ENCODE assay signal across 1 mouse cellular context in the genomic region with DNA sequence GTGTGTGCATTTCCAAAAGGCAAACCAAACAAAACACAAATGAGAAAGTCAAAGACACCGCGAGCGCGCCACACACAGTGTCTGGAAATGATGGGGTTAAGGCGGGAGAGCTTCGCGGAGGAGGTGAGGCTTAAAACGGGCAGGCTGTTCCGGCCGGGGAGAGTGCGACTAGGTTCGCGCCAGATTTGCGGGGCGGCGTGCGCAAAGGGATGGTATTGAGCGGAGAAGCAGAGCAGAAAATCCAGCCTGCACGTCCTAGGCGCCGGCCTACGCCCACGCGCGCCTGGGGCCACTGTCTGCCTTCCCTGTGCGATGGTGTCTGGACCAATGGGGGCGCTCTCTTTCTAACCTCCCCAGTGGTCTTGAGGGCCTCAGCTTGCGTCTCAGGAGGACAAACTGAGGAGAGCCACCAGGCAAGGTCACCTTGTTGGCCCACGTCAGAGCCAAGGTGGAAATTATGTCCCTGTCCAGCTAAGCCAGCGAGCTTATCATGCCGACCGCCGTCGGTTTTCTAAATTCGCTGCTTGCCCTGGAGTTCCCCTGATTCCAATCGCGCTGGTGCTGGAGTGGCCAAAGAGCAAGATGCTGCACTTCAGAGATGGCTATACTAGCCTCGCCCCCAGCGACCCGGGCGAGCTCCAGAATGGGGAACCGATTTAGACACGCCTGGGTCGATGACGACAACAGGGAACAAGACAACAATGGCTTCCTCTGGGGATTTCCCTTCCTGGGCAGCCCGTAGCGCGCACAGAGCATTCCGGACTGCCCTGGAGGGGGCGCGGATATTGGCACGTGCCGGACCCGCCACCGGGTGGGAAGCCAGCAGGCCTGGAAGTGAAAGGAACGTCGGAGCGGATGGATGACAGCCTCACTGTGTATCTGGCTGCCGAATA.
TF ChIP-seq lines count a peak whose summit lies in the region.

No protein-coding gene starts in this region.

TF ChIP-seq in ES-E14, 5 proteins besides CTCF, POLR2A, EP300 and RAD21:
- TF ChIP-seq ZNF384 (IDR thresholded peaks at IDR 0.05; ENCODE audit: low read depth, low read length) = no peak
- no peak for TF ChIP-seq ZC3H11A (IDR thresholded peaks at IDR 0.05; ENCODE audit: borderline replicate concordance, low read depth, low read length)
- no peak for TF ChIP-seq CHD2 (IDR thresholded peaks at IDR 0.05; ENCODE audit: low read depth, low read length)
- no peak for TF ChIP-seq HCFC1 (IDR thresholded peaks at IDR 0.05; ENCODE audit: borderline replicate concordance, insufficient read depth, low read length)
- no peak for TF ChIP-seq MAFK (IDR thresholded peaks at IDR 0.05; ENCODE audit: insufficient read depth, low read depth, low read length)
TF ChIP-seq in ES-E14: peak in this region for 0.
